Mouse (Mus musculus) right cerebral cortex, adult 2 months (tissue): ENCODE results near the gene Pitpnm1.
A peak's percentile ranks its signal among the peaks of the same experiment; 100 is the strongest.
"Not testable (repeated sequence)": the region's sequence is repeated elsewhere in the genome, so short reads cannot be mapped to it uniquely, and the experiment has no call there.

ENCODE experiments used
- DNase-seq, 2 experiments: peaks; one replicate each; pipeline ENCODE4 v3.0.0; 2021 to 2022; ENCODE audit warnings: low spot score in 2 of 2

Gene Pitpnm1

GRCm38 (mm10) chr19:4119716-4120487, 20.1 kb downstream of the Pitpnm1 start:
- no peak for DNase-seq

GRCm38 (mm10) chr19:4120496-4120895, 20.7 kb downstream of the Pitpnm1 start:
- no peak for DNase-seq

- DNase-seq = peak; percentile 98
Measured at GRCm38 (mm10) chr19:4121097-4121805, 21.5 kb downstream of the Pitpnm1 start.

GRCm38 (mm10) chr19:4121896-4122295, 22.1 kb downstream of the Pitpnm1 start:
- not testable (repeated sequence) for DNase-seq

GRCm38 (mm10) chr19:4122411-4123370, 22.9 kb downstream of the Pitpnm1 start:
- no peak for DNase-seq

- no peak for DNase-seq
Measured at GRCm38 (mm10) chr19:4124432-4124831, 24.6 kb downstream of the Pitpnm1 start.

- DNase-seq = peak in 1 of 2 experiments; percentile 49
Measured at GRCm38 (mm10) chr19:4125268-4125667, 25.5 kb downstream of the Pitpnm1 start.

- DNase-seq = peak; percentile 97
Measured at GRCm38 (mm10) chr19:4125741-4126696, 26.2 kb downstream of the Pitpnm1 start, which contains the start of gene Aip. Gene Aip (minus strand): TSS chr19:4125858.

- DNase-seq = no peak
Measured at GRCm38 (mm10) chr19:4126759-4127495, 27.1 kb downstream of the Pitpnm1 start.

- DNase-seq = no peak
Measured at GRCm38 (mm10) chr19:4129462-4129861, 29.7 kb downstream of the Pitpnm1 start.

- DNase-seq = no peak
Measured at GRCm38 (mm10) chr19:4130106-4130505, 30.3 kb downstream of the Pitpnm1 start.

- no peak for DNase-seq
Measured at GRCm38 (mm10) chr19:4131075-4131474, 31.3 kb downstream of the Pitpnm1 start.

- no peak for DNase-seq
Measured at GRCm38 (mm10) chr19:4131768-4132167, 32.0 kb downstream of the Pitpnm1 start.

- DNase-seq = no peak
Measured at GRCm38 (mm10) chr19:4134354-4134753, 34.6 kb downstream of the Pitpnm1 start.

GRCm38 (mm10) chr19:4135229-4135962, 35.6 kb downstream of the Pitpnm1 start:
- not testable (repeated sequence) for DNase-seq

GRCm38 (mm10) chr19:4135963-4136345, 36.2 kb downstream of the Pitpnm1 start:
- DNase-seq = not testable (repeated sequence)

- no peak for DNase-seq
Measured at GRCm38 (mm10) chr19:4136463-4136862, 36.7 kb downstream of the Pitpnm1 start.

- DNase-seq = no peak
Measured at GRCm38 (mm10) chr19:4137913-4138312, 38.1 kb downstream of the Pitpnm1 start.

GRCm38 (mm10) chr19:4139446-4139845, 39.6 kb downstream of the Pitpnm1 start, which contains the start of gene Gpr152:
Gene Gpr152 (plus strand): TSS chr19:4139787.
- DNase-seq = no peak
